Mouse (Mus musculus): Measurements from ENCODE around the gene Rflna.

- no peak for TF ChIP-seq POLR2A (IDR thresholded peaks at IDR 0.05; ENCODE audit: extremely low read depth, insufficient read depth, low read length)
- no peak for TF ChIP-seq CTCF (IDR thresholded peaks at IDR 0.05; ENCODE audit: low read depth, low read length)
Observed at GRCm38 (mm10) chr5:124966622-124967332, 36.2 kb upstream of the Rflna start.
